In genomic region chr3:65299205-65299604, GRCm38 (mm10) we compare ENCODE assay signal across 22 mouse cellular contexts.
DNase-seq lines count a peak whose midpoint lies in the region; ATAC-seq lines count a peak whose summit lies in the region.
"Had no signal": no experiment of that assay in that cellular context is flagged by ENCODE, and none has a peak within 500 bp of the region (broad histone marks: within the 10 kb centered on the region; RNA-seq: fewer than 3 reads in every experiment).

No protein-coding gene starts in this region.

- peak; percentile 59 for DNase-seq in layer of hippocampus, adult 9-11 months
- DNase-seq in layer of hippocampus, adult 9-10 months (ENCODE audit: low spot score) = no peak
- DNase-seq in cerebellum, adult 11-12 months = peak; percentile 94
- peak; percentile 93 for DNase-seq in cerebellum, adult 9-10 months
- DNase-seq in cerebellum, postnatal 36 days = peak; percentile 86 to 90
- DNase-seq in spleen, adult 18-20 months = no peak
- DNase-seq: B cell, adult 2 months; embryo, embryonic 11 days; gastrocnemius, postnatal 10 days; heart, postnatal 36 days; kidney, adult 2 months; kidney, postnatal 36 days; liver, embryonic 13.5 days; lung, adult 2 months; lung, postnatal 14 days; right cerebral cortex, postnatal 4 days; thymus, postnatal 4 days had no signal

- no peak for ATAC-seq in megakaryocyte, adult 5-6 weeks (ENCODE audit: poor library complexity, severe bottlenecking)
- ATAC-seq: forebrain, embryonic 15.5 days; hindbrain, postnatal 0 days; intestine, embryonic 15.5 days; midbrain, embryonic 15.5 days had no signal

Comparison
In these comparisons a context has a peak if more than half of its experiments do, and no peak if none do; other contexts are left out.
1. DNase-seq: peak in layer of hippocampus, adult 9-11 months (single experiment), cerebellum, adult 11-12 months (single experiment), cerebellum, adult 9-10 months (single experiment) and cerebellum, postnatal 36 days (2 of 2); none in layer of hippocampus, adult 9-10 months (single experiment) and spleen, adult 18-20 months (0 of 2).